Mouse (Mus musculus) cerebellum, adult 9-11 months (tissue): ENCODE measurements around the gene March9.
A peak's percentile ranks its signal among the peaks of the same experiment; 100 is the strongest.

ENCODE experiments used
- DNase-seq: peaks from one replicate; pipeline ENCODE4 v3.0.0; 2022

The March9 gene

GRCm38 (mm10) chr10:127030336-127031296, 29.4 kb downstream of the March9 start, which contains the start of gene Tsfm:
Gene Tsfm (minus strand): TSS chr10:127030840.
- DNase-seq = peak; percentile 90

GRCm38 (mm10) chr10:127018422-127018821, 41.6 kb downstream of the March9 start:
- DNase-seq = no peak

- no peak for DNase-seq
Measured at GRCm38 (mm10) chr10:127017071-127017470, 42.9 kb downstream of the March9 start.

GRCm38 (mm10) chr10:127016488-127016887, 43.5 kb downstream of the March9 start:
- DNase-seq = no peak
